Mouse (Mus musculus) cerebellum, adult 9-10 months (tissue): ENCODE measurements around the gene Otulin.

Source experiments
- DNase-seq: peaks from one replicate; pipeline ENCODE4 v3.0.0; 2022

The Otulin gene

GRCm38 (mm10) chr15:27577915-27578780, 52.3 kb downstream of the Otulin start:
- DNase-seq, result no peak

GRCm38 (mm10) chr15:27576886-27577285, 53.6 kb downstream of the Otulin start:
- no peak for DNase-seq

- no peak for DNase-seq
These were observed 54.6 kb downstream of the Otulin start for GRCm38 (mm10) chr15:27575932-27576331.

GRCm38 (mm10) chr15:27574992-27575781, 55.3 kb downstream of the Otulin start:
- DNase-seq, result no peak

GRCm38 (mm10) chr15:27571179-27571578, 59.3 kb downstream of the Otulin start:
- no peak for DNase-seq

- no peak for DNase-seq
These were observed 60.1 kb downstream of the Otulin start for GRCm38 (mm10) chr15:27570385-27570784.

- no peak for DNase-seq
These were observed 60.6 kb downstream of the Otulin start for GRCm38 (mm10) chr15:27569924-27570323.

GRCm38 (mm10) chr15:27568371-27568770, 62.1 kb downstream of the Otulin start:
- DNase-seq, result no peak

GRCm38 (mm10) chr15:27567356-27567755, 63.1 kb downstream of the Otulin start:
- no peak for DNase-seq

- no peak for DNase-seq
These were observed 64.8 kb downstream of the Otulin start for GRCm38 (mm10) chr15:27565626-27566185.

GRCm38 (mm10) chr15:27564106-27565100, 66.1 kb downstream of the Otulin start:
- no peak for DNase-seq

- no peak for DNase-seq
These were observed 70.2 kb downstream of the Otulin start for GRCm38 (mm10) chr15:27560315-27560714.

GRCm38 (mm10) chr15:27558456-27559147, 71.9 kb downstream of the Otulin start:
- no peak for DNase-seq

GRCm38 (mm10) chr15:27553554-27553953, 76.9 kb downstream of the Otulin start:
- DNase-seq, result no peak

GRCm38 (mm10) chr15:27552129-27552700, 78.3 kb downstream of the Otulin start:
- DNase-seq, result no peak

GRCm38 (mm10) chr15:27551117-27552114, 79.1 kb downstream of the Otulin start:
- no peak for DNase-seq

- DNase-seq, result no peak
These were observed 80.0 kb downstream of the Otulin start for GRCm38 (mm10) chr15:27550358-27550992.

GRCm38 (mm10) chr15:27549878-27550277, 80.6 kb downstream of the Otulin start:
- no peak for DNase-seq

- no peak for DNase-seq
These were observed 81.4 kb downstream of the Otulin start for GRCm38 (mm10) chr15:27549071-27549470.
